Mouse (Mus musculus) embryonic facial prominence, embryonic 15.5 days (tissue): ENCODE measurements around the gene Cd244a. TPM values are rescaled to one million over a fixed set of nuclear protein-coding genes. Genes with fewer than 3 reads are reported as not detected.

Source experiments
- ATAC-seq: fragments of 200-750 bp; cut with Nextera tagmentation; 2 replicates; pipeline ENCODE4 v1.8.0; 2017; ENCODE audit warnings: low read depth, moderate TSS enrichment; ENCODE audit not compliant: insufficient number of reproducible peaks, low FRiP score, low TSS enrichment
- H3K27ac ChIP-seq: fragments of 300-500 bp; sonication (generic); replicated peaks from 2 replicates; pipeline ENCODE4 v1.5.1; 2015; ENCODE audit warnings: mild to moderate bottlenecking, inconsistent platforms
- H3K27me3 ChIP-seq: fragments of 300-500 bp; sonication (generic); 2 replicates; pipeline ENCODE4 v1.6.1; 2015; ENCODE audit warnings: inconsistent platforms
- H3K36me3 ChIP-seq: fragments of 300-500 bp; sonication (generic); 2 replicates; pipeline ENCODE4 v1.6.1; 2015; ENCODE audit warnings: mild to moderate bottlenecking, inconsistent platforms
- H3K4me1 ChIP-seq: fragments of 300-500 bp; sonication (generic); 2 replicates; pipeline ENCODE4 v1.6.1; 2015; ENCODE audit warnings: inconsistent platforms
- H3K4me2 ChIP-seq: fragments of 300-500 bp; sonication (generic); replicated peaks from 2 replicates; pipeline ENCODE4 v1.6.1; 2015; ENCODE audit warnings: mild to moderate bottlenecking, inconsistent platforms
- H3K4me3 ChIP-seq: fragments of 300-500 bp; sonication (generic); replicated peaks from 2 replicates; pipeline ENCODE4 v1.5.1; 2015; ENCODE audit warnings: mild to moderate bottlenecking, inconsistent platforms
- H3K9ac ChIP-seq: fragments of 300-500 bp; sonication (generic); 2 replicates; pipeline ENCODE4 v1.6.1; 2015; ENCODE audit warnings: inconsistent platforms
- H3K9me3 ChIP-seq: fragments of 300-500 bp; sonication (generic); replicated peaks from 2 replicates; pipeline ENCODE4 v1.6.1; 2016; ENCODE audit warnings: inconsistent platforms
- WGBS: fragments of 180-500 bp; shearing (Covaris S2); methylation state at CpG from one replicate; pipeline ENCODE4 v1.1.7; 2015; 5-methylcytosine and 5-hydroxymethylcytosine counted together
- polyA plus RNA-seq: library from polyadenylated mRNA; unstranded; fragments of >200 nt; fragmentation: Nextera tagmentation; extraction: Ambion mirVana; gene quantifications from 2 replicates; pipeline ENCODE4 v1.2.1, GENCODE M21; 2015

Gene Cd244a
- polyA plus RNA-seq, 1 experiment from 2014 or later: 0.17 TPM

- H3K9ac ChIP-seq: no peak overlapping the region
- H3K27me3 ChIP-seq: no peaks in the 10 kb centered on the region
- H3K4me1 ChIP-seq: no peaks in the 10 kb centered on the region
- H3K4me3 ChIP-seq: no peak overlapping the region
- no peak overlapping the region for H3K4me2 ChIP-seq
- WGBS: 80% methylated on average over 11 of the region's 11 CpGs
- H3K27ac ChIP-seq: no peak overlapping the region
- H3K36me3 ChIP-seq: no peaks in the 10 kb centered on the region
- no peaks in the 10 kb centered on the region for H3K9me3 ChIP-seq
- no peak for ATAC-seq
Measured at GRCm38 (mm10) chr1:171553359-171554341, 5.3 kb upstream of the Cd244a start.

GRCm38 (mm10) chr1:171556366-171556765 lies 2.6 kb upstream of the Cd244a start:
- Histone ChIP-seq H3K27ac (no peak overlapping the region), H3K9ac (no peak overlapping the region), H3K4me2 (no peak overlapping the region), H3K4me1 (no peaks in the 10 kb centered on the region), H3K27me3 (no peaks in the 10 kb centered on the region), H3K4me3 (no peak overlapping the region), H3K9me3 (no peaks in the 10 kb centered on the region), H3K36me3 (no peaks in the 10 kb centered on the region)
- WGBS: 78% methylated on average over 2 of the region's 2 CpGs
- no peak for ATAC-seq

- no peak overlapping the region for H3K4me3 ChIP-seq
- 61% methylated on average over 6 of the region's 6 CpGs for WGBS
- no peak overlapping the region for H3K27ac ChIP-seq
- no peaks in the 10 kb centered on the region for H3K4me1 ChIP-seq
- ATAC-seq: no peak
- no peaks in the 10 kb centered on the region for H3K36me3 ChIP-seq
- no peak overlapping the region for H3K9ac ChIP-seq
- no peaks in the 10 kb centered on the region for H3K27me3 ChIP-seq
- H3K4me2 ChIP-seq: no peak overlapping the region
- no peaks in the 10 kb centered on the region for H3K9me3 ChIP-seq
Measured at GRCm38 (mm10) chr1:171558407-171558806, 586 bp upstream of the Cd244a start.

- no peaks in the 10 kb centered on the region for H3K4me1 ChIP-seq
- H3K9ac ChIP-seq: no peak overlapping the region
- H3K4me3 ChIP-seq: no peak overlapping the region
- no peaks in the 10 kb centered on the region for H3K36me3 ChIP-seq
- whole genome bisulfite sequencing: 47% methylated on average over 2 of the region's 2 CpGs
- H3K27me3 ChIP-seq: no peaks in the 10 kb centered on the region
- H3K27ac ChIP-seq: no peak overlapping the region
- no peak for ATAC-seq
- no peaks in the 10 kb centered on the region for H3K9me3 ChIP-seq
- no peak overlapping the region for H3K4me2 ChIP-seq
Measured at GRCm38 (mm10) chr1:171560262-171560661, 1.3 kb downstream of the Cd244a start.

GRCm38 (mm10) chr1:171561200-171561599 lies 2.2 kb downstream of the Cd244a start:
- 83% methylated on average over 1 of the region's 1 CpGs for WGBS
- ATAC-seq: no peak
- no peaks in the 10 kb centered on the region for H3K9me3 ChIP-seq

GRCm38 (mm10) chr1:171561639-171562225 lies 2.7 kb downstream of the Cd244a start:
- Histone ChIP-seq H3K9me3 (no peaks in the 10 kb centered on the region), H3K9ac (no peak overlapping the region), H3K27me3 (no peaks in the 10 kb centered on the region), H3K4me2 (no peak overlapping the region), H3K4me3 (no peak overlapping the region), H3K36me3 (no peaks in the 10 kb centered on the region), H3K4me1 (no peaks in the 10 kb centered on the region), H3K27ac (no peak overlapping the region)
- 57% methylated on average over 7 of the region's 11 CpGs for WGBS
- ATAC-seq: no peak

More at GRCm38 (mm10) chr1:171561200-171561599, 2.2 kb downstream of the Cd244a start:
- Histone ChIP-seq H3K9ac (no peak overlapping the region), H3K4me1 (no peaks in the 10 kb centered on the region), H3K27ac (no peak overlapping the region), H3K27me3 (no peaks in the 10 kb centered on the region), H3K4me3 (no peak overlapping the region), H3K4me2 (no peak overlapping the region), H3K36me3 (no peaks in the 10 kb centered on the region)

- Histone ChIP-seq H3K4me1 (no peaks in the 10 kb centered on the region), H3K9ac (no peak overlapping the region), H3K4me2 (no peak overlapping the region), H3K4me3 (no peak overlapping the region), H3K27me3 (no peaks in the 10 kb centered on the region), H3K36me3 (no peaks in the 10 kb centered on the region), H3K9me3 (no peaks in the 10 kb centered on the region), H3K27ac (no peak overlapping the region)
- WGBS: 77% methylated on average over 2 of the region's 2 CpGs
- ATAC-seq: no peak
Measured at GRCm38 (mm10) chr1:171563042-171563441, 4.0 kb downstream of the Cd244a start.

- H3K4me3 ChIP-seq: no peak overlapping the region
- H3K9me3 ChIP-seq: no peaks in the 10 kb centered on the region
- no peak for ATAC-seq
- H3K27me3 ChIP-seq: no peaks in the 10 kb centered on the region
- no peak overlapping the region for H3K27ac ChIP-seq
- 59% methylated on average over 3 of the region's 3 CpGs for WGBS
- H3K36me3 ChIP-seq: no peaks in the 10 kb centered on the region
- no peak overlapping the region for H3K4me2 ChIP-seq
- H3K4me1 ChIP-seq: no peaks in the 10 kb centered on the region
- H3K9ac ChIP-seq: no peak overlapping the region
Measured at GRCm38 (mm10) chr1:171564247-171564646, 5.3 kb downstream of the Cd244a start.

GRCm38 (mm10) chr1:171565888-171566287 lies 6.9 kb downstream of the Cd244a start:
- Histone ChIP-seq H3K9ac (no peak overlapping the region), H3K9me3 (no peaks in the 10 kb centered on the region), H3K4me3 (no peak overlapping the region), H3K4me2 (no peak overlapping the region), H3K27ac (no peak overlapping the region), H3K4me1 (no peaks in the 10 kb centered on the region), H3K27me3 (no peaks in the 10 kb centered on the region), H3K36me3 (no peaks in the 10 kb centered on the region)
- ATAC-seq: no peak
- 67% methylated on average over 4 of the region's 4 CpGs for WGBS

- H3K4me3 ChIP-seq: no peak overlapping the region
- no peak overlapping the region for H3K9ac ChIP-seq
- no peaks in the 10 kb centered on the region for H3K4me1 ChIP-seq
- 24% methylated on average over 8 of the region's 8 CpGs for WGBS
- H3K4me2 ChIP-seq: no peak overlapping the region
- no peak overlapping the region for H3K27ac ChIP-seq
- no peak for ATAC-seq
- H3K9me3 ChIP-seq: no peaks in the 10 kb centered on the region
- no peaks in the 10 kb centered on the region for H3K36me3 ChIP-seq
- no peaks in the 10 kb centered on the region for H3K27me3 ChIP-seq
Measured at GRCm38 (mm10) chr1:171566777-171567176, 7.8 kb downstream of the Cd244a start.

- Histone ChIP-seq H3K4me2 (no peak overlapping the region), H3K27me3 (no peaks in the 10 kb centered on the region), H3K4me1 (no peaks in the 10 kb centered on the region), H3K9ac (no peak overlapping the region), H3K27ac (no peak overlapping the region), H3K9me3 (no peaks in the 10 kb centered on the region), H3K36me3 (no peaks in the 10 kb centered on the region), H3K4me3 (no peak overlapping the region)
- 57% methylated on average over 2 of the region's 2 CpGs for WGBS
- no peak for ATAC-seq
Measured at GRCm38 (mm10) chr1:171568436-171568835, 9.4 kb downstream of the Cd244a start.
